Mouse (Mus musculus) adipose tissue, adult 10 weeks (tissue): ENCODE measurements around the gene Matn3. TPM values are rescaled to one million over a fixed set of nuclear protein-coding genes. Genes with fewer than 3 reads are reported as not detected.

Experiments
- polyA plus RNA-seq: library from polyadenylated mRNA; stranded (reverse); fragments of 350-450 nt; fragmentation: Illumina TruSeq; extraction: RNeasy Lipid Tissue Mini Kit (QIAGEN cat#74804); gene quantifications from one replicate; pipeline ENCODE4 v1.2.3, GENCODE M21; 2014; ENCODE audit warnings: low read depth, low replicate concordance

Matn3 gene
- polyA plus RNA-seq = not detected

GRCm38 (mm10) chr12:8947714-8948464 lies at the start of gene Matn3:
TSS of gene Matn3 (plus strand) at chr12:8947929.

GRCm38 (mm10) chr12:8921394-8922368 lies 26.0 kb upstream of the Matn3 start, which contains the start of gene Laptm4a:
TSS of gene Laptm4a (plus strand) at chr12:8921664.

GRCm38 (mm10) chr12:8973820-8974465 lies 26.2 kb downstream of the Matn3 start, which contains the start of gene Wdr35:
TSS of gene Wdr35 (plus strand) at chr12:8973892.

Other genes with a start within 250 kb of the Matn3 start
- 90.6 TPM for gene Sdc1, start 176.6 kb upstream of the Matn3 start, polyA plus RNA-seq
- 481 TPM for gene Laptm4a, start 26.3 kb upstream of the Matn3 start, polyA plus RNA-seq
- gene Wdr35, start 26.0 kb downstream of the Matn3 start, polyA plus RNA-seq = 10.2 TPM
- gene Ttc32, start 82.1 kb downstream of the Matn3 start, polyA plus RNA-seq = 13.1 TPM